Mouse (Mus musculus): ENCODE measurements around the gene Ankrd28.
"Not testable (repeated sequence)": the region's sequence is repeated elsewhere in the genome, so short reads cannot be mapped to it uniquely, and the experiment has no call there.

Gene Ankrd28

DNA sequence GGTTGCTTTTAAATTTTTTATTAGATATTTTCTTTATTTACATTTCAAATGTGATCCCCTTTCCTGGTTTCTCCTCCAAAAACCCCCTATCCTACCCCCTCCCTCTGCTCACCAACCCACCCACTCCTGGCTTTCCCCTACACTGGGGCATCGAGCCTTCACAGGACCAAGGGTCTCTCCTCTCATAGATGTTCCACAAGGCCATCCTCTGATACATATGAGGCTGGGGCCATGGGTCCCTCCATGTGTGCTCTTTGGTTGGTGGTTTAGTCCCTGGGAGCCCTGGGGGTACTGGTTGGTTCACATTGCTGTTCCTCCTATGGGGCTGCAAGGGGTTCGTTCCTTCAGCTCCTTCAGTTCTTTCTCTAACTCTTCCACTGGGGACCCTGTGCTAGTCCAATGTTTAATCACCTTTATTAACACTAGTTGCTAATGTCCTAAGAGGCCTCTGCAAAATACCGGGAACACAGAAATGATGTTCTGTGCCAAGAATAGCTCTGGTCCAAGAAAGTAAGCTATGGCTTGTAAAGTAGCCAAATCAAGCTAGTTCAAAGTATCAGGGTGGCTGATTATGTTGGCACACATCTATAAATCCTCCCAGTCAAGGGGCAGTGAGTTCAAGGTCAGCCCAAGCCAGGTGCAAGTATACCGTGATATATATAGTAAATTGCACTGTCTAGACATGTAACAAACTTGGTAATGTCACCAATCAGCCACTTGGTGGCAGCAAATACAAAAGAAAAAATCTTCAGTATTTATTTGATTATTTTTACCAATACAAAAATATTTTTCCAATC is 36.3 kb downstream of the Ankrd28 start:
- peak; percentile 62 for DNase-seq (ENCODE audit: low read depth, low spot score)

DNA sequence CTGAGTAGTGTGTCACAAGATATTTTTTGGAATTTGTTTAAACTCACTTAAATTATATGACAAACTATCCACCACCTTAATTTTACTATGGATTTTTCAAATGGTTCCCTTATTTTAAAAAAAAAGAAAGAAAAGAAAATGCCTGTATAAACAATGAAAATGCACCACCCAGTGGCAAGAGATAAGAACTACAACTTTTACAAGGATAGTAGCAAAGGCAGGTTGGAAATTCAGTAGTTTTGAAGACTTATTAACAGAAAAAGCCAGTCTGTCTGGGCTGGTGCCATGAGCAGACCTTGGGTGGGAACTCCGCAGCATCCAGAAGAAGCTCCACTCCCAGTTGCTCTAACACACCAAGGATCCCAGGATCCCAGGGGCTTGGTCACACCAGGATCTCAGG is 39.7 kb downstream of the Ankrd28 start:
- peak; percentile 70 for DNase-seq (ENCODE audit: low read depth, low spot score)

DNA sequence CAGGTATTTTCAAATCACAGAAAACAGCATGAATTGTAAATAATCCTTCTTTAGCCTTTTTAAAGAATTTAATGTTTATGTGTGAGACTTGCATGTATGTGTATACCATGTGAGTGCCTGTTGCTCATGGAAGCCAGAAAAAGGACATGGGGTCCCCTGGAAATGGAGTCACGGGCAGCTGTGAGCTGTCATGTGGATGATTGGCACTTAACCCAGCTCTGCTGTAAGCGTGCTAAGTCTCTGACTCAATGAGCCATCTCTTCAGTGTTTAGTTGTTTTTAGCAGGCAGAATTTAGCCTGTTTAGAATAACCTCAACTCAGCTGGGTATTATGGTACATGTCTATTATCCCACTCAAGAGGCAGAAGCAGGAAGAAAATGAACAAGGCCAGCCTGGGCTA is 43.5 kb downstream of the Ankrd28 start:
- no peak for DNase-seq (ENCODE audit: low read depth, low spot score)

DNA sequence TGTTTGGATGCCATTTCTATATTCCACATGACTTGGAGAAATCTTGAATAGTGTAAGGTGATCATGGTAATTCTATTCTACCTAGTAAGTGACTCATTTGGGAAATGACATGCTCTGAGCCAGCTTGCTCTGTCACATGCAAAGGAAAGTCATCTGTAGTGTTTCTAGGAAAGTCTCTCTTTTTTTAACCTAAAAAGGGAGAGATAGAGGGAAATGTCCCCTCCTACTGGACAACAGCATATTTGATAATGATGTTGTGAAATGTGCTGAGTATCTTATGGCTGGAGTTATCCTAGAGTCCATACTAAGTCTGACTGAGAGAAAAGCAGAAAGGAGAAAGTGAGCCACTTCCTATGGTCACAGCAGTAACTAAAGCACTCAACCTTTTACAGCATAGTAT is 44.8 kb downstream of the Ankrd28 start:
- DNase-seq (ENCODE audit: low read depth, low spot score) = peak; percentile 30

DNA sequence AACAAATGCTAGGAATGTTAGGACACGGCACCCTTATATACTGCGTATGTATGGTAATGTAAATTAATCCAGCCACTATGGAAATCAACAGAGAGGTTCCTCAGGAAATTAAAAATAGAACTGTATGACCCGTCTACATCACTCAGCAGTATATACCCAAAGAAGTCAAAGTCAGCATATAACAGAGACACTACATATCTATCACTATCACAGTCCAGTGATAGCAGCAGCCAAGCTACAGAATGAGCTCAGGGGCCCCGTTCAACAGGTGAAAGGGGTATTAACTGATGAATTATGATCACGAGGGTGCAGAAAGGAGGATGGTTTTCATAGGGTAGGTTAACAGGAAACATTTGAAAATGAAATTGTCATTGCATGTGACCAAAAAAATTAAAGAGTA is 45.5 kb downstream of the Ankrd28 start:
- no peak for DNase-seq (ENCODE audit: low read depth, low spot score)

DNA sequence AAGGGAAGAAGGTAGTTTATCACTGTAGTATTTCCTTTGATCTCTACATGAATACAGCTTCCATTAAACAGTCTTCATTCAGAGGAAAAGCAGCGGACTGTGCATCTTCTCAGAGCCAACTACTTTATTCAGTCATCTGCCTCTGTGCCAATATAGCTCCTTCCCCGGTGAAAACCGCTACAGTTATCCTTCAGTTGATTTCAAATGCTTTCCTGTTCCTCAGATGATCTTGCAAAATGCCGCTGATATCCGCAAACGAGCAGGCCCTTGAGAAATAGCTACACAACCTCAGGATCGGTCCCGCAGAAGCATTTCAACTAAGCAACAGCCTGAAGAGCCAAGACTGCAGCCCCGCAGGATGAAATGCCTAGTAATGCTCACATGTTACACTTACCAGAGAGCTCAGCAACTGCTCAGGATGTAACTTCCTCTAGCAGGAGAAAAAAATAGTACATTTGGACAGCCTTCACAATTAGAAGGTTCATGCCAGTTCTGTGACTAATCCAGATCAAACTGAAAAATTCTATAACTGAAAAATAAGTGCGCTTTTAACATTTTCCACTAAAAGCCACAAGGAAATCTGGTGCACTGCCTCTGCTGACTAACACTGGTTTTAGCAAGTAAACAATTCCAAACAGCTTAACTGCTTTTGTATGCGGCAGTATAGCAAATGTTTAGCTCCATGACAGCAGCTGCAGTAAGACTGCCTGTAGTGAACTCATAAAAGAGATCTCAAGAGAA is 49.0 kb downstream of the Ankrd28 start:
- peak; percentile 51 for DNase-seq (ENCODE audit: low read depth, low spot score)

DNA sequence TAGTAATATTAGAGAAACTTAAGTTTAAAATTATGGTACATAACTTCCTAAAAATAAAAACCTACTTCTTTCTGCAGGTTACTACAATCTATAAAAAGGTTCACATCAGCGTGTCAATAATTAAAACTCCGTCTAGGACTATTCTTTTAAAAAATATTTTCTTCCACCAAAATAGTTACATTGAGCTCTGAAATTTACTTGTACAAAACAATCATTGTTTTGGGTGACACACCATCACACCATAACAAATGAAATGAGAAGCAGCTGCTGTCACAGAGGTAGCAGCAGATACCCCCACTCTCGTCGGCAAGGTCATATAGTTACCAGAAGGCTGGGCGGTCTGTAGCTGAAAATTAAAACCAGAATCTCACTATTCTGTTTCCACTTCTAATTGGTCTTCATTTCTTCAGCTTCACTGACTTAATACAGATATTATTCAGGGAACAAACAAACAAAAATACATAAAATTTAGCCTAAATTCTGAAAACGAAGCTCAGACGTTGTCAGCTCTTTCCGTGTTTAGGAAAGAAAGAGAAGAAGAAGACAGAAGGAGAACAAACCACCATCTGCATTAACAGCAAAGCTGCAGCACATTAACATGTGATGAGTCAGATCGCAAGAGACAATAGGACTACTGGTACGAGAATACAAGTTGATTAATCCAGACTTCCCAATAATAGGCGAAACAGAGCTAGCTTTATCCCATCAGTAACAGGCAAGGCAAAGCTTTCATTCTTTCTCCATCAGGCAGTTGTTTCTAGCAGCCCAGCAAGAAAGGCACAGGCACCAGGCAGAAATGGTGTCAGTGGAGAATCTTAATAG is 49.8 kb downstream of the Ankrd28 start:
- DNase-seq (ENCODE audit: low read depth, low spot score) = peak; percentile 21

DNA sequence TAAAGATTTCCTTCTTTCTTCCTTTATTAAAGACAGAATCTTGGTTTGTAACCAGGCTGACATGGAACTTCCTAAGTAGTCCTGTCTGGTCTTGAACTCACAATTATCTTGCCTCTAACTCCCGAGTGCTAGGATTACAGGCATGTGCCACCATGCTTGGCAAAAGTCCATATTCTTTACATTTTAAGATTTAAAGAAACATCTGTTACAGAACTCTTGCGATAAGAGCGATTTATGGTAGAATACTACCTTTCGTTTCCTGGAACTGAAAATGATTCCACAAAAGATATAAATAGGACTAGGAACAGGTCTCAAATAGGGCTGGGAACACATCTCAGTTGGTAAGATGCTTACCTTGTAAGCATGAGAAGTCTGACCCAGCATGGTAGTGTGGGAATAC is 56.9 kb downstream of the Ankrd28 start:
- DNase-seq (ENCODE audit: low read depth, low spot score) = no peak

DNA sequence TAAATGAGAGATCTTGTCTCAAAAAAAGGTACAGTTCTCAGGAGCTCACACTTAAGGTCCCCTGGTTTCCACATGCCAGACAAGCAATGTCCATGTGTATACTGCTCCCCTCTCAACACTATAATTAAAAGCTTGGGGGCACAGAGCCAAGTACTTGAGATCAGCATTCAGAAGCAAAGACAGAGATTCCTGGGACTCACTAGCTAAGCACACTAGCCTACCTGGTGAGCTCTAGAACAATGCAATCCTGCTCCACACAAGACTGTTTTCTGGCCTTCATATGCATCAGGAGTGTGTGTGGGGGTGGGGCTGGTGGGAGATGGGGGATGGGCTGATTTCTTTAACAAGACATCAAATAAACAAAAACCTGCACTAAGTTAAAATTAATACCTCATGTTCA is 58.2 kb downstream of the Ankrd28 start:
- DNase-seq (ENCODE audit: low read depth, low spot score) = no peak

DNA sequence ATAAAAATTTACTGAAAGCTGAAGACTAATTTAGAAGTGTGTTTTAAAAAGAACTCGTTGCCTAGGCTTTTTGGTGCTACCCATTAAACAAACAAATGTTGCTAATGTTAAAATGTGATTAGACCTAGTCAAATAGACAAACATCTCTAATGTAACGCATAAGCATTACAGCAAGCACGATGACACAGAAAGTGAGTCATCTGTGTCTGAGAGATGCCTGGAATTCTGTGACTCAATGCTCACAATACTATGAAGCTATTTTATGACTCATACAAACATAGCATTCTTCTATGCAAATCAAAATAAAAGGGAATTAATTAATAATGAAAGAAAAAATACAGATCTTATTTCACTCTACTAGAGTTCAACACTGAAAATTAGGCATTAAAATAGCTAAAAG is 61.9 kb downstream of the Ankrd28 start:
- no peak for DNase-seq (ENCODE audit: low read depth, low spot score)

DNA sequence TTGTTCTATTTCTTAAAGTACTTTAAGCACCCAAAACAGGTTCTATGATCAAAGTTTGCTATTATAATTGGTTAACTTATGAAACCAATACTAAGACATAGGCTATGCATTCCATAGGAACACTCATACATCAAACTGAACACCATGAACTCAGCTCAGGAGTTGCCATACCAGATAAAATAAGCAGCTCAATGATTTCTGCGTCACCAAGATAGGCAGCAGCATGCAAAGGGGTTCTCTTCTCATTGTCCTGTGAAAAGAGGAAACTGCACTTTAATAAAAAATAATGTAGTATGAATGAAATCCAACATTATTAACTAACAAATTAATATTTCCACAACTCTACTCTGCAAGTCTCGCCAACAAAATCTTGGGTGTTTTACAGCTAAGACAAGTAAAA is 66.4 kb downstream of the Ankrd28 start:
- DNase-seq (ENCODE audit: low read depth, low spot score) = no peak

DNA sequence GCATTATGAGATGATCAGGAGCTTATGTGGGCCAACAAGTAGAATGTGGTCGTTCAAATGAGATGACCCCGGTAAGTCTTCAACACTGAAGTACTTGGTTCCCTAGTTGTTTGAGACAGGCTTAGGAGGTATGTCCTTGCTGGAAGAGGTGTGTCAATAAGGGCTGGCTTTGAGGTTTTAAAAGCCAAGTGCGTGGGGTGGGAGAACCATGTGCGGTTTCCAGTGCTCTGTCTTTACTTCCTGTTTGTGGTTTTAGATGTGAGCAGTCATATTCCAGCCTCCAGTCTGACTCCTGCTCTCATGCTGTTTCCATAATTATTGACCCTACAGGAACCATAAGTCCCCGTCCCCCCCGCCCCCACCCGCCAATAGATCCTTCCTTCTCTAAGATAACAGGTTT is 68.7 kb downstream of the Ankrd28 start:
- peak; percentile 45 for DNase-seq (ENCODE audit: low read depth, low spot score)

DNA sequence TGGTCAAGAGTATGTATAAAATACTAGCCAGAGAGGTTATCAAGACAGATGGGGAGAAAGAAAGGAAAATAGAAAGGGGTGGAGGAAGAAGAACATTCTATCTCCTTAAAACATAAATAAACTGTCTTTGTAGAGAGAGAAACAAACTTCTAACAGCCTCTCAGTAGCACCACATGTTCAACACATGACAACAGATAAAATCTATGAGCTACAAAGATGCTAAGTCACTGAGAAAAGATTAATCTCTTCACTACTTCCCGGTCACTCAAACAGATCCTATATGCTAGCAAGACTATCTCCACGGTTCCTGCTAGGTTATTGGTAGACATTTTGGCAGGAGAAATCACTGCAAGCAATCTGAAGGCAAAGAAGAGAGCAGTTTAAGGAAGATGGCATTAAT is 71.3 kb downstream of the Ankrd28 start:
- no peak for DNase-seq (ENCODE audit: low read depth, low spot score)

DNA sequence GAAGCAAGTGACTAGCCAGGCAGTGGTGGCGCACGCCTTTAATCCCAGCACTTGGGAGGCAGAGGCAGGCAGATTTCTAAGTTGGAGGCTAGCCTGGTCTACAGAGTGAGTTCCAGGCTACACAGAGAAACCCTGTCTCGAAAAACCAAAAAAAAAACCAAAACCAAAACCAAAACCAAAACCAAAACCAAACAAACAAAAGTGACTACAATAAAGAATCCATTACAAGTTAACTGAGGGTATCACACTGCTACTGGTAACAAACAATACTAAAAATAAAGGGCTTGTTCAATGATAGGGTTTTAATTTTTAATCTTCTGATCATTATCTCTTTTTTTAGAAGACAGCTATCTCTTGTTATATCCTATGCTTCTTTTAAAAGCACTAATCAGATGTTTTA is 72.0 kb downstream of the Ankrd28 start:
- not testable (repeated sequence) for DNase-seq (ENCODE audit: low read depth, low spot score)

DNA sequence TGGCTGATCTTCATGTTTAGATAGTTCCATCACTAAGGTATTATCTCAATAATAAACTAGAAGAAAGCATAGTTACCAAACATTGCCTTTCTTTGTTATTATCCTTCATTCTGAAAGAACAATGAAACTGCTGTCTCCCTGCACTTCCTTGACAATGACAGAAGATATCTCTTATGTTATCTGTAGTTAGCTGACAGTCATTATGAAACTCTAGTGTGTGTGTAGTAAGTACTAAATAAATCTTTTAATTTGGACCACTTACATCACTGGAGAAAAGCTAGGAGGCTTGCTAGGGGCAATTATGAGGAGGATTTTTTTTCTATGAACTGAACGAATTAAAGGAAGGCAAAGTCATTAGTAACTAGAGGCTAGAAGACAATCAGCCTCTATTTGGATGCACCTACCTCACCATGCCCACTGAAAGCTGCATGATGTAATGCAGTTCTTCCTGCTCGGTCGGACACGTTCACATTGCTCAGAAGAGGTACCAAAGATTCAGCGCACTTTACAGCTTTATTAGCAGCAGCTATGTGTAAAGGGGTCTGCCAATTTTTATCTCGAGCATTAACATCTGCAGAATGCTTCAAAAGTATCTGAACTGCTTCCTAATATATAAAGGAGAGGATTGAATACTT is 82.1 kb downstream of the Ankrd28 start:
- peak; percentile 30 for DNase-seq (ENCODE audit: low read depth, low spot score)

DNA sequence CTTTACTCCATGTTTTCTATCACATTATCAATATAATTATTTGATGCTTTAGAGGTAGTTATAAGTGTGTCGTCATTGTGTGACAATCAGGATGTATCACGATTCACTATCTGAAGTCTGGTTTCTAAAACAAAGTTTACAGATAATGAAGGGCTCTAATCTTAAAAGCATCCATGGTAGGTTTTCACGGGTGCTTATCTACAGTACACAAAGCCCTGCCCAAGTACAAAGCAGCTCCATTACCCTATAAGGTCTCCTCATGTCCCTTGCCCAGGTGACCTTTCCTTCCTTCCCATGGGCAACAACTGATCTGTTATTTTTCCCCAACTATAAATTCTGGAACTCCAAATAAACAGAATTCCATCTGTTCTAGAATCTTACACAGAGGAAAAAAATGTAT is 87.9 kb downstream of the Ankrd28 start:
- DNase-seq (ENCODE audit: low read depth, low spot score) = no peak

DNA sequence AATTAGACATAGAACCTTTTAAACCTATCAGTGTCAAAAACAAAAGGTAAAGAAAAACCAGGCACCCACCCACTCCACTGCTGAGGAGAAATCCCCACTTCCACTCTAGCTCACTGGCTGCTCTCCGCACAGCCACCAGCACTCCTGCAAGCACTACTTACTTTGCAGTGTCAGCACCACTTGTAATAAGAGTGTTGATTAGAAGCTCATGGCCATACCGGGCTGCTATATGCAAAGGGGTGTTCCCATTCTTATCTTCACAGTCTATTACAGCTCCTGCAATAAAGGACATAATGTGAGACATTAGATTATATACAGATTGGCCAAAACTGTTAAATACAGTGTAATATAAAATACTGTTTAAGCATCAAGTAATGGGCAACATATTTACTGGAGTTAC is 95.6 kb downstream of the Ankrd28 start:
- no peak for DNase-seq (ENCODE audit: low read depth, low spot score)

DNA sequence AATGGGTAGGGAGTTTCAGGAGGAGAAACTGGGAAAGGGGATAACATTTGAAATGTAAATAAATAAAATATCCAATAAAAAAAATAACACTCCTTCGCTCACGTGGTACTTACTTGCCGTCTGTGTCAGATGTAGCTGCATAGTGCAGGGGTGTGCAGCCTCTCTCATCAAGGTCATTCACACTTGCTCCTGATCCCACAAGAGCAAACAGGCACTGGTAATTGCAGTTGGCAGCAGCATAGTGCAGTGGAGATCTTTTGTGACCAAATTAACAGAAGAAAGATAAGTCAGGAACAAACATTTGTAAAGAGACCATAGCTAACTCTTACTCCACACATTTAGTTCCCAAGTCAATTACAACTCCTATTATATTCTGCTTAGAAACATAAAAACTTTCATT is 102.9 kb downstream of the Ankrd28 start:
- no peak for DNase-seq (ENCODE audit: low read depth, low spot score)

DNA sequence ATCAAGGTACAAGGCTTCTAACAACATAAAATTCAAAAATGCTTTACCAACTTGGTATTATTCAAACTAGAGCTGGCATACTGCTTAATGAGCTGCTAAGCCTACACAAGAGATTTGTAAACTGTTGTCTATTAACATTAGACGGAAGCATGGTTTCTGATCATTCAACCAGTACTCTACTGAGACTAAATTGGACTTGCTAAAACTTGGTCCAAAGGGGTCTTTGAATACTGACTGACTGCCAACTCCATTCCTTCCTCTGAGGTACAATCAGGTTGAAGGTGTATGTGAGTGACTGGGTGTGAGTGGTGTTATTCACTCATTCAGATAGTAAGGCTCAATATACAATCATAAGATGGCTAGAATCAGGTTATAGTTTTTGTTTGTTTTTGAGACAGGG is 107.7 kb downstream of the Ankrd28 start:
- DNase-seq (ENCODE audit: low read depth, low spot score) = no peak

DNA sequence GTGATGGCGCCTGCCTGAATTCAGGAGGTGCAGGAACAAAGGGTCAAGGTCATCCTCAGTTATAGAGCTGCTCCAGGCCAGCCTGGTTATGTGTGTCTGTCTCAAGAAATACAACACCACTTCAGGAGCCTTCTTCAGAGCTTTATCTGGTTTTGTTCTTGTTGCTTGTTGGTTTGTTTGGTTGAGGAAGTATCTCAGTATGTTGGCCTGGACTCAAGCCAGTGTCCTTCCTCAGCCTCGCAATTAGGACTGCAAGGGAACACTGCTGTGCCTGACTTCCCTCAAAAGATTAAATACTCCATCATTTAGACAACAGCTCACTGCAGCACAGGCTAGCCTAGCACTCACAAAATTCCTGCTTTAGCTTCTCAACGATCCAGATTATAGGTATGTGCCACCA is 109.2 kb downstream of the Ankrd28 start:
- no peak for DNase-seq (ENCODE audit: low read depth, low spot score)

DNA sequence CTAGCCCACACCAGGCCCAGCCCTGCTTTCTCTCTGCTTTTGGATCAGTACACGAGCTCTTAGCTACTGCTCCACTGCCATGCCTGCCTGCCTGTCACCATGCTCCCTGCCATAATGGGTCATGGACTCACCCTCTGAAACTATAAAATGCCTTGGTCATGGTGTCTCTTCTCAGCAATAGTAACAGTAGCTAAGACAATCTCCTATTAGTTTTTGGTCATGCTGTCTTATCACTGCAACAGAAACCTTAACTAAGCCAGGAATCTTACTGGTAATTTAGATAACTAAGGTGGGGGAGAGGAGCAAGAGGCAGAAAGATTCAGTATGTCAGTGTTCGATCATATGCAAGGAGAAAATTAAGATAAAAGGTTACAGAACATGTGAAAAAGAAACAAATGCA is 112.1 kb downstream of the Ankrd28 start:
- DNase-seq (ENCODE audit: low read depth, low spot score) = no peak

DNA sequence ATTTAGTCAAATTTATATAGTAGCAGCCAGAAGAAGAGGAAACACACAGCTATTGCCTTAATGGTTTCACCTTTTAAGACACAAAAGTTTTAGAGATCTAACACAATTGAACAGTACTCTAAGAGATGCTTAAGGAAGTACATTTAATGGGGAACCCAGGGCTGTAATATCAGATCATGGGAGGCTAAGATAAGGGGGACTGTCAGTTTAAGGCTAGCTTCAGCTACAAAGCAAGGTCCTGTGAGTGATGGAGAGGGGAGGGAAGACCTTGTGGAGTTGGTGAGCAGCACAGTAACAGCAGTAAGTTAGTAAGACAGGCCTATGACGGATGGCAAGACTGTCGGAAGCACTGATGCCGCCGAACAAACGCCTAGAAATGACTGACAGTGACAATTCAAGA is 113.1 kb downstream of the Ankrd28 start:
- DNase-seq (ENCODE audit: low read depth, low spot score) = no peak

All from CD4-positive, CD25-positive, alpha-beta regulatory T cell, adult 2 months (primary cell).